Mouse (Mus musculus): ENCODE results near the gene Prex1. TPM values are rescaled to one million over a fixed set of nuclear protein-coding genes. Genes with fewer than 3 reads are reported as not detected.

Gene Prex1
- total RNA-seq, 2 experiments from 2014 or later, result 71.0 to 74.9 TPM

Other genes with a start within 250 kb of the Prex1 start
- gene Trp53rkb, start 78.7 kb upstream of the Prex1 start, total RNA-seq (2021), result 1 to 10 TPM; 4.5 to 5.5 TPM
- 10 to 100 TPM; 46.0 to 49.1 TPM for gene Arfgef2, start 91.8 kb upstream of the Prex1 start, total RNA-seq (2021)
- gene Cse1l, start 192.2 kb upstream of the Prex1 start, total RNA-seq (2021), result 10 to 100 TPM; 53.1 to 54.8 TPM